Mouse (Mus musculus) liver, adult 2 months (tissue): ENCODE measurements around the gene Gm20721.

Experiments
- CTCF ChIP-seq: fragments of 200-500 bp; IDR thresholded peaks from 2 replicates; pipeline ENCODE4 v1.5.1; 2011; ENCODE audit warnings: low read depth, low read length, control low read depth
- POLR2A ChIP-seq: fragments of 200-500 bp; IDR thresholded peaks from 2 replicates; pipeline ENCODE4 v1.6.1; 2011; ENCODE audit warnings: low read length, control low read depth; ENCODE audit not compliant: insufficient read depth; ENCODE audit errors: extremely low read depth

- TF ChIP-seq POLR2A (no peak), CTCF (0 out of 2 replicates have a peak, but pooled peaks have one; percentile 13)
Observed at GRCm38 (mm10) chr2:174297086-174297571, 49.4 kb downstream of the Gm20721 start.
